Mouse (Mus musculus) left cerebral cortex, adult 2 months (tissue): ENCODE data around the gene Zfp354b. TPM values are rescaled to one million over a fixed set of nuclear protein-coding genes. Genes with fewer than 3 reads are reported as not detected.

Experiments
- DNase-seq, 2 experiments: peaks; one replicate each; pipeline ENCODE4 v3.0.0; 2021 to 2022; ENCODE audit warnings: low spot score in 2 of 2, mixed read lengths in 1 of 2; ENCODE audit errors: extremely low spot score in 1 of 2
- H3K27ac ChIP-seq: fragments of 200-600 bp; 2 replicates; pipeline ENCODE4 v1.8.1; 2022
- H3K4me3 ChIP-seq: fragments of 200-600 bp; 2 replicates; pipeline ENCODE4 v1.8.1; 2022
- CTCF ChIP-seq: fragments of 200-600 bp; IDR thresholded peaks from 2 replicates; pipeline ENCODE4 v1.8.1; 2022; ENCODE audit warnings: antibody characterized with exemption, mild to moderate bottlenecking, moderate library complexity
- intact Hi-C: fragments of 180-260 bp; cut with DNase I; formaldehyde crosslinking; loops from one replicate; pipeline ENCODE4 v1.15.1; 2025
- total RNA-seq, 2 experiments: library from RNA; stranded (reverse); gene quantifications; 2 replicates each; pipeline ENCODE4 v1.2.3; 2021

The Zfp354b gene
- total RNA-seq, 2 experiments from 2014 or later, result 5.3 to 6.7 TPM

GRCm38 (mm10) chr11:50930469-50931014 lies 891 bp downstream of the Zfp354b start:
- Histone ChIP-seq H3K27ac (peak overlapping the region; percentile 94), H3K4me3 (peak overlapping the region; percentile 67)
- intact Hi-C loops, result loop anchor here (1.0 to 5.0 kb wide), 4 partner anchors 14 to 132 kb away; partner anchors contain the start of genes Zfp2, Zfp354c and Zfp454
- TF ChIP-seq CTCF, result no peak
- DNase-seq, result no peak

- TF ChIP-seq CTCF, result peak; percentile 82
- DNase-seq, result peak; percentile 90 to 91
- Histone ChIP-seq H3K4me3 (peak within 1 kb of the TSS; percentile 94), H3K27ac (peak within 1 kb of the TSS; percentile 96)
- intact Hi-C loops, result loop anchor here (1.0 to 5.0 kb wide), 4 partner anchors 16 to 88 kb away; partner anchors contain the start of genes Zfp354b, Zfp354c, Zfp454 and Zfp879
Measured at GRCm38 (mm10) chr11:50915671-50916320, 15.6 kb downstream of the Zfp354b start, which contains the start of gene Zfp2. TSS of gene Zfp2 (minus strand) at chr11:50916165.

GRCm38 (mm10) chr11:50914461-50914860 lies 17.0 kb downstream of the Zfp354b start:
- Histone ChIP-seq H3K27ac (no peak overlapping the region), H3K4me3 (no peak overlapping the region)
- intact Hi-C loops, result no loop called here
- DNase-seq, result no peak
- no peak for TF ChIP-seq CTCF

GRCm38 (mm10) chr11:50913301-50913700 lies 18.1 kb downstream of the Zfp354b start:
- intact Hi-C loops, result no loop called here
- H3K27ac ChIP-seq, result no peak overlapping the region
- no peak overlapping the region for H3K4me3 ChIP-seq
- no peak for TF ChIP-seq CTCF
- no peak for DNase-seq

- no peak overlapping the region for H3K4me3 ChIP-seq
- no peak for DNase-seq
- TF ChIP-seq CTCF, result no peak
- intact Hi-C loops, result no loop called here
- H3K27ac ChIP-seq, result peak overlapping the region; percentile 32; the same call in 1 of the 2 replicates
Measured at GRCm38 (mm10) chr11:50908136-50908535, 23.3 kb downstream of the Zfp354b start.

GRCm38 (mm10) chr11:50897359-50897758 lies 34.1 kb downstream of the Zfp354b start:
- no peak for DNase-seq
- no peak for TF ChIP-seq CTCF
- Histone ChIP-seq H3K4me3 (no peak overlapping the region), H3K27ac (no peak overlapping the region)
- intact Hi-C loops, result no loop called here

GRCm38 (mm10) chr11:50892441-50892840 lies 39.0 kb downstream of the Zfp354b start:
- TF ChIP-seq CTCF, result no peak
- DNase-seq, result no peak
- Histone ChIP-seq H3K4me3 (no peak overlapping the region), H3K27ac (no peak overlapping the region)
- intact Hi-C loops, result no loop called here

GRCm38 (mm10) chr11:50887390-50888128 lies 43.9 kb downstream of the Zfp354b start, which contains the start of gene Zfp454:
TSS of gene Zfp454 (minus strand) at chr11:50887651.
- Histone ChIP-seq H3K4me3 (peak within 1 kb of the TSS; percentile 49), H3K27ac (peak within 1 kb of the TSS; percentile 75)
- intact Hi-C loops, result loop anchor here (1.0 to 5.0 kb wide), 3 partner anchors 28 to 47 kb away; partner anchors contain the start of genes Zfp354b and Zfp879
- no peak for TF ChIP-seq CTCF
- DNase-seq, result peak; percentile 93 to 95

GRCm38 (mm10) chr11:50886933-50887293 lies 44.5 kb downstream of the Zfp354b start:
- intact Hi-C loops, result loop anchor here (1.0 to 5.0 kb wide), 3 partner anchors 28 to 46 kb away; partner anchors contain the start of genes Zfp354b and Zfp879
- H3K27ac ChIP-seq, result peak overlapping the region; percentile 75
- no peak for DNase-seq

GRCm38 (mm10) chr11:50886231-50886932 lies 45.1 kb downstream of the Zfp354b start:
- intact Hi-C loops, result loop anchor here (2.0 to 5.0 kb wide), 2 partner anchors 46 kb away; partner anchors contain the start of genes Zfp354b and Zfp879
- H3K4me3 ChIP-seq, result peak overlapping the region; percentile 27
- TF ChIP-seq CTCF, result no peak
- H3K27ac ChIP-seq, result no peak overlapping the region
- DNase-seq, result no peak

More at GRCm38 (mm10) chr11:50886933-50887293, 44.5 kb downstream of the Zfp354b start:
- no peak for TF ChIP-seq CTCF
- H3K4me3 ChIP-seq, result peak overlapping the region; percentile 49

GRCm38 (mm10) chr11:50883756-50884155 lies 47.7 kb downstream of the Zfp354b start:
- DNase-seq, result no peak
- TF ChIP-seq CTCF, result peak; percentile 24
- no peak overlapping the region for H3K4me3 ChIP-seq
- H3K27ac ChIP-seq, result no peak overlapping the region
- intact Hi-C loops, result no loop called here
